Mouse (Mus musculus) right cerebral cortex, adult 2 months (tissue): ENCODE data around the gene Mmp12.
"Not testable (repeated sequence)": the region's sequence is repeated elsewhere in the genome, so short reads cannot be mapped to it uniquely, and the experiment has no call there.

Experiments used
- DNase-seq, 2 experiments: peaks; one replicate each; pipeline ENCODE4 v3.0.0; 2021 to 2022; ENCODE audit warnings: low spot score in 2 of 2

The Mmp12 gene

DNA sequence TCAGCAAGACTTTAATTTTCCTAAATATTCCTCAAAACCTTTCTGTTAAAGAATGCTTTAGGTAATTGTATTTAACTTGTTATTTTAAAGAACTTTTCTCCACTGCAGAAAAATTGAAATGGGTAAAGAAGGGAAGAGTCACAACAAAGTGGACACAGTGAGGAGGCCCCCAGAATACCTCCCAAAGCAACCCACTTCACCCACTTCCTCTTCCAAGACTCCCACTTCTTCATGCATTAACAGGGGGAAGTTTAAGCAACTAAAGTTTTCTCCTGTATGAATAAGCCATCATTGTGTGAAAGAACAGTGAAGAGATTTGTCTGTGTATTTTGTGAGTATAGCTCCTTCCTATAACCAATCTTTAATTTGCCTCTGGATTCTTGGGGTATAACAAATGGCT is at the start of gene Mmp12:
Mmp12 (plus strand) TSS at position 275 of the 400 bp plus-strand sequence.
- no peak for DNase-seq

DNA sequence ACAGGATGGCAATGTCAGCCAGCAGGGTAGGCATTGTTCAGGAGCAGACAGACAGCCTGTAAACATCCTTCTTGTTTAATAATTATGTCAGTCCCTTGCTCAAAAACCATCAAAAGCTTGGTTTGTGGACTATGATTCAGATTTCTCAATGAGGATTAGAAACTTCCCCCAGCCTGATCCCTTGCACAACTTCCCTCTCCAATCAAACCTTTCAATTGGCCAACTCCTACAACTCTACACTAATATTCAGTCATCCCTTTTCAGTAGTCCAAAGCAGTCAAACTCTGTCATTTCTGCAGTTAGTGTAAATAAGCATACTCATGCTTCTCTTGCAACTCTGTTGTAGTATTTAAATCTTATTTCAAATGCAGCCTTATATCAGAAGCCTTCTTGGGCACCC is 12.3 kb upstream of the Mmp12 start:
- no peak for DNase-seq

DNA sequence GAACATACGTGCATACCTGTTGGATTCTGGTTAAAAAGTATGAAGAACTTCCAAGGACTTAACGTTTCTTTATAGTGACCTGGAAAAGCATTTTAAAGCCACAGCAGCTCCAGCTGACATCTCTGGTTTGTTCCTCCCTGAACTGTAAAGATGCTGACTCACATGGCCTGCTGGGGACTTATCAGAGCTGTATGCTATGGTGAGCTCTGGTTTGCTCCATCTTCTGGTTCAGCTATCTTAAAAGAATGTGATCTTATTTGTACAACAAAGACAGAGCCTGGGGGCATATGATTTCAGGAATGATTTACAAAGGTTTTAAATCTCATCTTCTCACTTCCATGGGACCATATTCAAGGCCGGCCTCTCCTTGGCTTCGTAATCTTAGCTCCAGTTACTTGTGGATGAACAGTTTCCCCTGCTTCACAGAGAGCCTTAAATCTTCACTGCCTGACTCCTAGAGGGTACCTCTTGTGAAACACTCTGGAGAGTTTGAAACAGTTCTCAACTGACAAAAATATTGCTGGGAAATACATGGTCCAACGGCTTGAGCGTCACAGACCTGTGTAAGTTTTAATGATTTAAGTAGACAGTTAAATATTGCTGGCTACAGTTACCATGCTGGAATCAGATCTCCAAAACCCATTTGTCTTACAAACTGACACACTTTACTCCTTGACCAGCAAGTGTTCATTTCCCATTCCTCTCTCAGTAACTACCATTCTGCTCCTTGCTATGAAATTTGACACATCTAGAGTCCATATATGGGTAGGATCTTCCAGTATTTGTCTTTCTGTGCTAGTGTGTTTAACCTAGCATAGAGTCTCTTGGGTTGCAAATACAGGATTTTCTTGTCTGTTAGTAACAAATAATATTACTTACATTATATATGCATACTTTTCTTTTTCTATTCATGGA is 8.2 kb upstream of the Mmp12 start:
- no peak for DNase-seq

DNA sequence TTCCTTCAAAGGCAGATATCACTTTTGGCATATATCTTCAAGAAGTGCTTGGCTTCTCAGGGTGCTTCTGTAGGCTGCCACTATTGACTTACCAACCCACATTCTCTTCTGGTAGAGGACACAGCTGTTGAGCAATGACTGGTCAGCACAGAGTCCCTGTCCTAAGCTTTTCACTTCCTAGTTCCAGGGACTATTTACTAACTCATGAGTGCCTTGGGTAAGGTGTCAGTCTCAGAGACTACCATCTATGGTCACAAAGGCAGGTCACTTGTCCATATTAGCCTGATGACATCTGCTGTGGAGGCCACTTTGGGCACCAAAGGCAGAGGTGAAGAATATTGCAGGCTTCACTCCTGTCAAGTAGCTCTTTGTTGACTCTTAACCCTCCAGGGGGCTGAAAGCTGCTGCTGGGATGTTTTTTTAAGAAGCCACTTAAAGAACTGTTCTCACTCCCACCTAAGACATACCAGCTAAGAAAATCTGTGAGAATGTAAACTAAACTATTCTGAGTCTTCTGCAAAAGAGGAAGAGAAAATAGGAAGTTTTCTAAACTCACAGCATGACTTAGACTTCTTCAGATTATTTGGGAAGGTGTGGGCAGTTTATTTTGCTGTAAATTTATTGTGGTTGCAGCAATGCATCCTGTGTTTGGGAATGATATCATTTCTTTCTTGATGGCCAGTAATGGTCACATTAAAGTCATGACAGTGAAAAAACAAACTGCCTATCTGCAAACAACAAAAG is 7.3 kb upstream of the Mmp12 start:
- DNase-seq = no peak

DNA sequence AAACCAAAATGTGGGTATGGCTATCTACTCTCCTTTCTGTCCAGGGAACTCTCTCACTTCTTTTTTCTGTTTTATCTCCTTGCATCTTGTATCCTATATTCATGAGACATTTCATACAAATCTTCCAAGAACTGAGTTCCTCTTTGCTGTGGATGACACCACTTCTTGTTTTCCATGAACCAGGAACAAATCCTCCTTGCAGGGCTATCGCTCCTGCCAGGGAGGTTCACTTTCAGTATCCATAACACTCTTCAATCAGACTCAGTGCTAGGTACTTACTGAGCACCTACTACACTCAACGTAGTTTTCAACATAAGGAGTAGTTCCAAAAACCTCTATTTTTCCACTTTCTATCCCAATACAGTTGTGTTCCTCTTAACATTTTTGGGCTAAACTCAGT is 1.3 kb downstream of the Mmp12 start:
- no peak for DNase-seq

DNA sequence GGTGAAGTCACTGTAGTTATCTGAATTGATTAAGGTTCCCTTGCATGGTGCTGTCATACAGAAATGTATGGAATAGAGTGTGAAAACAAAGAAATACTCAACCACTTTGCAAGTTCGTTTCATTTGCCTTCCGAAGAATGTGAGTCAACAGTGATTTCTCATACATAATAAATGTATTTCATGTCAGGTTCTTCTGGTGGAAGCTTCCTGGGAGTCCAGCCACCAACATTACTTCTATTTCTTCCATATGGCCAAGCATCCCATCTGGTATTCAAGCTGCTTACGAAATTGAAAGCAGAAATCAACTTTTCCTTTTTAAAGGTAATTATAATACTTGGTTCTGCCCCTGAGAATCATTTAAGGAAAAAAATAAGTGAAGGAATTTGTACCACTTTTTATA is 10.4 kb downstream of the Mmp12 start:
- no peak for DNase-seq

DNA sequence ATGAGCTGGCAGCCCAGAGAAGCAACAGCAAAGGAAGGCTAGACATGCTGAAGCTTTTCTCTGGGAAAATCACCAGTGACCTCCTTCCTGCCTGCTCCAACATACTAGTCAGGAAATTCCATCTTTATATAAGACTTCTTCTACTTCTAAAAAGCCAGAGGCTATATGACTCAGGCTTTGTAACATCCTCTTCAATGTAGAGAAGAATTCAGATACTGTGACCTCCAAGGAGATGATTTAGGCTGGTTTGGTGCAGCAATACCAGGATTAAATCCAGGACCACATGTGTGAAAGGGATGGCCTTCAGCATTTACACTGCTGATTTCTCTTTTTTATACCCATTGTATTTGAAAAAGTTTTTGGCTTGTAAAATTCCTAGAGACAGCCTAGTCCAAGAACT is 43.8 kb downstream of the Mmp12 start, which contains the start of gene Mmp1b:
Mmp1b (minus strand) TSS at position 101 of the 400 bp plus-strand sequence.
- DNase-seq = no peak

DNA sequence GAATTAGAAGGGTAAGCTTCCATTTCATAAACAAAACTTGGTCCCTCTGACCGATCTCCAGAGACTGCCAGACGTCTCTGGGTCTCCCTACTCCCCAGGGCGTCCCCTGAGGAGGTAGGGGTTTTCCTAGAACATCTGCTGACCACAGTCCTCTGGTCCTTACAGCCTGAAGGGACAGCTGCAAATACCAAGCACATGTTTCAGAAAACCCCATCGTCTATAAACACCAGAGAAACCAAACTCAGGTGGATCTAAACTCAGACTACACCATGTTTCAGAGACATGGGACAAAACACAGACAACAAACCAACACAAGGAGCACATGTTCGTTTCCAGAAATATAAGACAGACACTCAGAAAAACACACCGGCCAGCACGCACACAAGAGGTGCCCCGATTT is 52.4 kb downstream of the Mmp12 start:
- not testable (repeated sequence) for DNase-seq
